Mouse (Mus musculus) cortical plate, adult 2 months (tissue): ENCODE results near the gene Kbtbd13. TPM values are rescaled to one million over a fixed set of nuclear protein-coding genes. Genes with fewer than 3 reads are reported as not detected.

Experiments
- H3K27ac ChIP-seq: fragments of 200-500 bp; 2 replicates; pipeline ENCODE4 v1.5.1; 2012; ENCODE audit warnings: low read length, control low read depth, inconsistent platforms; ENCODE audit not compliant: insufficient read depth
- H3K4me1 ChIP-seq: fragments of 200-500 bp; 2 replicates; pipeline ENCODE4 v1.6.1; 2011; ENCODE audit warnings: low read length; ENCODE audit not compliant: control insufficient read depth, insufficient read depth
- H3K4me3 ChIP-seq: fragments of 200-500 bp; 2 replicates; pipeline ENCODE4 v1.5.1; 2011; ENCODE audit warnings: mild to moderate bottlenecking, low read length, control low read depth; ENCODE audit not compliant: insufficient read depth
- CTCF ChIP-seq: fragments of 200-500 bp; IDR thresholded peaks from 2 replicates; pipeline ENCODE4 v1.5.1; 2011; ENCODE audit warnings: mild to moderate bottlenecking, control low read depth, low read length; ENCODE audit not compliant: insufficient read depth; ENCODE audit errors: extremely low read depth
- POLR2A ChIP-seq: fragments of 200-500 bp; IDR thresholded peaks from 2 replicates; pipeline ENCODE4 v1.6.1; 2011; ENCODE audit warnings: mild to moderate bottlenecking, low read length, control low read depth; ENCODE audit not compliant: insufficient read depth; ENCODE audit errors: extremely low read depth
- polyA plus RNA-seq: library from polyadenylated mRNA; depleted of rRNA; stranded (reverse); fragments of >200 nt; gene quantifications from 2 replicates; pipeline ENCODE4 v1.2.3, GENCODE M21; 2012; rRNA removed

Kbtbd13 gene
- polyA plus RNA-seq, 1 experiment, result 0.17 TPM

DNA sequence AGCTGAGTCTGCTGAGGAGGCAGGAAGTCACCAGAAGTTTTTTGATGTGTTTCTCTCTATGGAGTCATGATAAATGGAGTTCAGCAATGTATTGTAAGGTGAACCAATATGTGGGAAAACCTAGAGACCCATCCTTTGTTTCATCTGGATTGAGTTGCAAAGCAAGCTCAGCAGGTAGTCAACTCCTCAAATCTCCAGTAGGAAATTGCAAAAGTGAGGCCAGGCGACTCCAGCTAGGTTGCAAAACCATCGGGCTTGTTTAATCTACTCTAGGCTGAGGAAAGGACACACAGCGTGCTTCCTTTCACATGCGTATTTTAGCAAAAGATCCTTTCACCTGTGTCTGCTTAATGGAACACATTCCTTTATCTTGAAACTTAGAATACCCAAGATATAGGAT is 52.3 kb downstream of the Kbtbd13 start:
- no peak overlapping the region for H3K4me3 ChIP-seq
- TF ChIP-seq CTCF (no peak), POLR2A (no peak)
- H3K4me1 ChIP-seq, result no peaks in the 10 kb centered on the region
- H3K27ac ChIP-seq, result no peak overlapping the region

Other genes with a start within 250 kb of the Kbtbd13 start
- gene Parp16, start 196.3 kb downstream of the Kbtbd13 start, polyA plus RNA-seq, result 4.1 and 4.2 TPM in 2 replicates
- gene Cilp, start 126.5 kb downstream of the Kbtbd13 start, polyA plus RNA-seq, result 0.02 and 0.04 TPM in 2 replicates
- gene Clpx, start 97.4 kb downstream of the Kbtbd13 start, polyA plus RNA-seq, result 19.2 and 19.9 TPM in 2 replicates
- gene Pdcd7, start 45.5 kb downstream of the Kbtbd13 start, polyA plus RNA-seq, result 16.1 and 16.9 TPM in 2 replicates
- gene Ubap1l, start 30.6 kb downstream of the Kbtbd13 start, polyA plus RNA-seq, result 6.5 and 7.7 TPM in 2 replicates
- gene Rasl12, start 6.9 kb upstream of the Kbtbd13 start, polyA plus RNA-seq, result 4.4 and 4.8 TPM in 2 replicates
- not detected in 2 replicates for gene Slc51b, start 31.3 kb upstream of the Kbtbd13 start, polyA plus RNA-seq
- 19.0 and 20.4 TPM in 2 replicates for gene Mtfmt, start 44.1 kb upstream of the Kbtbd13 start, polyA plus RNA-seq
- 25.4 and 25.5 TPM in 2 replicates for gene Spg21, start 69.3 kb upstream of the Kbtbd13 start, polyA plus RNA-seq
- gene Ankdd1a, start 128.5 kb upstream of the Kbtbd13 start, polyA plus RNA-seq, result 1.4 and 1.8 TPM in 2 replicates
- 15.3 and 15.4 TPM in 2 replicates for gene Plekho2, start 188.4 kb upstream of the Kbtbd13 start, polyA plus RNA-seq
- 0.11 and 0.23 TPM in 2 replicates for gene Pif1, start 195.5 kb upstream of the Kbtbd13 start, polyA plus RNA-seq
- 4.0 and 4.9 TPM in 2 replicates for gene Rbpms2, start 238.0 kb upstream of the Kbtbd13 start, polyA plus RNA-seq